Mouse (Mus musculus): ENCODE results near the gene Oaf.

GRCm38 (mm10) chr9:43235336-43235735, 4.4 kb downstream of the Oaf start:
- TF ChIP-seq CTCF (conservative IDR thresholded peaks at IDR 0.05; ENCODE audit: low read length): no peak
- TF ChIP-seq POU5F1 (IDR thresholded peaks at IDR 0.05; ENCODE audit: borderline replicate concordance, low read length): no peak

Data from E14TG2a.4 (cell line).